Mouse (Mus musculus): Measurements from ENCODE around the gene Ccni.
A peak's percentile ranks its signal among the peaks of the same experiment; 100 is the strongest.

Ccni gene

GRCm38 (mm10) chr5:93198232-93198631 is 8.1 kb downstream of the Ccni start:
- no peak for DNase-seq

- peak; percentile 61 for DNase-seq
Observed at GRCm38 (mm10) chr5:93190428-93190827, 15.9 kb downstream of the Ccni start.

GRCm38 (mm10) chr5:93189607-93190006 is 16.7 kb downstream of the Ccni start:
- DNase-seq: peak; percentile 89

- peak; percentile 82 for DNase-seq
Observed at GRCm38 (mm10) chr5:93184548-93184947, 21.7 kb downstream of the Ccni start.

- peak; percentile 55 for DNase-seq
Observed at GRCm38 (mm10) chr5:93183311-93183710, 23.0 kb downstream of the Ccni start.

GRCm38 (mm10) chr5:93180252-93180651 is 26.0 kb downstream of the Ccni start:
- peak; percentile 46 for DNase-seq

GRCm38 (mm10) chr5:93178616-93179015 is 27.7 kb downstream of the Ccni start:
- DNase-seq: peak; percentile 75

- DNase-seq: peak; percentile 72
Observed at GRCm38 (mm10) chr5:93174675-93175074, 31.6 kb downstream of the Ccni start.

- DNase-seq: peak; percentile 67
Observed at GRCm38 (mm10) chr5:93172536-93172935, 33.8 kb downstream of the Ccni start.

- peak; percentile 81 for DNase-seq
Observed at GRCm38 (mm10) chr5:93171420-93171819, 34.9 kb downstream of the Ccni start.

GRCm38 (mm10) chr5:93168654-93169053 is 37.6 kb downstream of the Ccni start:
- DNase-seq: peak; percentile 68

GRCm38 (mm10) chr5:93167919-93168516 is 38.3 kb downstream of the Ccni start:
- DNase-seq: peak; percentile 80

GRCm38 (mm10) chr5:93163541-93163940 is 42.8 kb downstream of the Ccni start:
- peak; percentile 89 for DNase-seq

- no peak for DNase-seq
Observed at GRCm38 (mm10) chr5:93154401-93154800, 51.9 kb downstream of the Ccni start.

GRCm38 (mm10) chr5:93152451-93152850 is 53.8 kb downstream of the Ccni start:
- peak; percentile 96 for DNase-seq

- no peak for DNase-seq
Observed at GRCm38 (mm10) chr5:93151985-93152384, 54.3 kb downstream of the Ccni start.

GRCm38 (mm10) chr5:93149969-93150777 is 56.1 kb downstream of the Ccni start:
- peak; percentile 94 for DNase-seq

GRCm38 (mm10) chr5:93145504-93145903 is 60.8 kb downstream of the Ccni start:
- peak; percentile 85 for DNase-seq

- no peak for DNase-seq
Observed at GRCm38 (mm10) chr5:93144874-93145273, 61.4 kb downstream of the Ccni start.

- no peak for DNase-seq
Observed at GRCm38 (mm10) chr5:93143360-93144091, 62.8 kb downstream of the Ccni start.

GRCm38 (mm10) chr5:93140747-93141146 is 65.5 kb downstream of the Ccni start:
- DNase-seq: peak; percentile 93

GRCm38 (mm10) chr5:93139350-93139749 is 66.9 kb downstream of the Ccni start:
- no peak for DNase-seq

- peak; percentile 98 for DNase-seq
Observed at GRCm38 (mm10) chr5:93136956-93137586, 69.2 kb downstream of the Ccni start.
